In genomic region chr7:47066942-47067341, GRCm38 (mm10) we compare ENCODE assay signal across 15 mouse cellular contexts.
"Had no signal": no experiment of that assay in that cellular context is flagged by ENCODE, and none has a peak within 500 bp of the region (broad histone marks: within the 10 kb centered on the region; RNA-seq: fewer than 3 reads in every experiment).

No protein-coding gene starts in this region.

- H3K27me3 ChIP-seq: neural tube, embryonic 15.5 days; stomach, embryonic 15.5 days had no signal

- H3K27ac ChIP-seq: neural tube, embryonic 15.5 days; stomach, embryonic 15.5 days; stomach, postnatal 0 days had no signal

- H3K4me2 ChIP-seq: neural tube, embryonic 15.5 days; stomach, embryonic 15.5 days had no signal

- DNase-seq: retina, postnatal 1 day; right cerebral cortex, adult 18-20 months; right cerebral cortex, postnatal 14 days; right cerebral cortex, postnatal 25 days; right cerebral cortex, postnatal 4 days; spleen, adult 18-20 months; thymus, adult 18-20 months; thymus, adult 2 months; thymus, postnatal 14 days; thymus, postnatal 25 days; thymus, postnatal 36 days; thymus, postnatal 4 days had no signal

- H3K9me3 ChIP-seq: neural tube, embryonic 15.5 days; stomach, embryonic 15.5 days had no signal

- H3K4me1 ChIP-seq: neural tube, embryonic 15.5 days; stomach, embryonic 15.5 days had no signal

- H3K36me3 ChIP-seq: neural tube, embryonic 15.5 days; stomach, embryonic 15.5 days had no signal

- H3K9ac ChIP-seq: neural tube, embryonic 15.5 days; stomach, embryonic 15.5 days had no signal

- H3K4me3 ChIP-seq: neural tube, embryonic 15.5 days; stomach, embryonic 15.5 days had no signal
